Mouse (Mus musculus) kidney, adult 11 months (tissue): ENCODE measurements at regions not wholly inside any gene's neighbourhood (a gene's known extent, or its start where the extent isn't known, plus 50 kb on each side); places are given as distances from the start of the nearest gene placed in this dataset.
"Not testable (repeated sequence)": the region's sequence is repeated elsewhere in the genome, so short reads cannot be mapped to it uniquely, and the experiment has no call there.

ENCODE experiments used
- DNase-seq: peaks from one replicate; pipeline ENCODE4 v3.0.0; 2022

DNA sequence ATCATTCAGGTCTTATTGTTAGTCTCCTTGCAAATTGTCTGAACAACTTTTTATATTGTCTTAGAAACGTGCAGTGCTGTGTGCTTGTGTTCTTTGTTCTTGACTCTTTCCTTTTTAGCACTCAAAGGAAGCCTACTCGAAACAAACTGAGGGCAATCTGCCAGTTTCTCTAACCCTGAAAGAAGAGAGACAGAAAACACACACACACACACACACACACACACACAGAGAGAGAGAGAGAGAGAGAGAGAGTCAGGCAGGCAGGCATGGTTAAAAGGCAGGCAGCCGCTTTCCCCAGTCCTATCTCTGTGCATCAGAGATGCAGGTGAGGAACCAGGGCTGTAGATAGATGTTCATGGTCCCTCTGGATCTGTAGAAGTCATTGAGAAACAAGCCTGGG is 304.0 kb upstream of the 3110018I06Rik start:
- DNase-seq: no peak

DNA sequence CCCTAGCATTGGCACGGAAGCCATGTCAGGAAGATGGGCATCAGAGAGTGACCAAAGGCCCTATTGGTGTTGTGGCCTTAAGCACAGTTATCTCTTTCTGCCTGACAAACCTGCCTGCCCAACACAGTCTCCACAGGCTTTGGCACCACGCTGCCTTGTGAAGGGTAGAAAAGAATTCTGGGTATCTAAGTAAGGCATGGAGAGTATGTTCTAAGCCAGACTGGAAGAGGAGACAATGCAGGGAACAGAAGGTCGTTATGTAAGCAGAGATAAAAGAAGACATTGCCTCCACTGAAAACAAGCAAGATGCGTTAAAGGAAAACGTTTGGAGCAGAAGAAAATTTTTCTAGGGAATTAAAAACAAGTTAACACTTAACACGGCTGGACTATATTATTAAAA is 302.1 kb upstream of the 3110018I06Rik start:
- DNase-seq: no peak

DNA sequence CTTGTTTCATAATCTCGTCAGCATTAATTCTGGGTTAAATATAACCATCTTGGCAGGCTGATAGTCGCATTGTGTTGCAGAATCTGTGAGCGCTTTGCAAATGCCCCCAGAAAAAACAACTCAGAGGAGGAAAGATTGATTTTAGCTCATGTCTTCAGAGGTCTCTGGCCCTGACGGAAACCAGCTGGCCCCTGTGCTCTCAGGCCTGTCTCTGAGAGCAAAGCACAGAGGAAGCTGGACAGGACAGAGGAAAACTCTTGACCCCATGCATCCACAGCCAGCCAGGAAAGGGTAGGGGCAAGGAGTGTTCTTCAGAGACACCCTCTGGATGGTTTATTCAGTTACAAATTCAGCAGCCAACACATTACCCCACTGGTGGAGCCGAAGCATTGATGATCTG is 300.4 kb upstream of the 3110018I06Rik start:
- DNase-seq: no peak

DNA sequence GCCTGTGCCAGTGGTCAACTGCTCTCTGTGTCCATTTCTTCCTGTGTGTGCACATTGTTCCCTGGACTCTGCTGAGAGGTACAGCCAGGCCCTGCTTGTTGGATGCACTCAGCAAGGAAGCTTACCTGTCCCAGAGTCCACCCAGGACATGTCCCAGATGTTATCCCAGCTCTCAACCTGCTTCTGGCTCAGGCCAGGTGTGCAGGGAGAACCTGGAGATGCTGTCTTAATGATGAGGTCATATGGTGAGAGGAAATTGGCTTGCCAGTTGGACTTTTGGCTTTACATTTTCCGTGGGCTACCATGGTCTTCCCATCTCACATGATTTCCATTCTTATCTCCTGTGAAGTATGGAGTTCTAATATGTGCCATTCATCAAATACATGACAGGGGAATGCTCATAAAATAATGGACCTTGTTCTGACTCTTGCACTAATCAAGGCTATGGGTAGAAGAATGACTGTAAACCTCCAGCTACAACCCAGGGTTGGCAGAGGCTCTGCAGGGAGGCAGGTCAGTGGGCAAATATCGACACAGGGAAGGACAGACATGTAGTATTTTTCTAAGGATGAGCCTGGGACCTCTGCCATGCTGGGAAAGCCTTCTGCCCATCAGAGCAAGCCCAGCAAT is 289.9 kb upstream of the 3110018I06Rik start:
- no peak for DNase-seq

DNA sequence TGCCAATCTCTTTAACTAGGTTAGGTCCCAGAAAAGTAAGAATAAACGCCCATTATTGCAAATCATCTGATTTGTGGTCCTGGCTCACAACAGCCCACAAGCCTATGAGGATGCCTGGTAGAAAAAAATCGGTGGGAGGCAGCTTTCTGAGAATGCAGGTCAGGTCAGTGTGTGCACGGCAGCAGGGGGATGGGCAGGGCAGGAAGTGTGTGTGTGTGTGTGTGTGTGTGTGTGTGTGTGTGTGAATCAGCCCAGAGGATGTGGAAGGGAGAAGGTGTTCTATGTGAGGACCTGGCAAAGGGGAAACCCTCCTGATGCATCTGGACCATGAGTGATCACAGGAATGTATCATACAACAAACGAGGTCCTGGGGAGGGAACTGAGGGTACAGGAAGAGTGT is 287.5 kb upstream of the 3110018I06Rik start:
- DNase-seq: no peak

DNA sequence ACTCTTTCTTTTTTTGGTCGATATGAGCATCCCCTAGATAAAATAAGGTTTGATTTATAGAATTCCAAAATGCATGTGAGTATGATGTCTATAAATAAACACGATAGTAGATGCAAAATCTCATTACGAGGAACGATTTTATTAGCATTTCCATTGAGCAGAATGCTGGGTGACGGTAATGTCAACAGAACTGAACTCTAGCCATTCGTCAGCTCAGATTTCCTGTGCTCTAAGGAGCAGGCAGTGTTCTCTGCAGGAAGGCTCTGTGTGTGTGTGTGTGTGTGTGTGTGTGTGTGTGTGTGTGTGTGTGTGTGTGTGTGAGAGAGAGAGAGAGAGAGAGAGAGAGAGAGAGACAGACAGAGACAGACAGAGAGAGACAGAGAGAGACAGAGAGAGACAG is 279.6 kb upstream of the 3110018I06Rik start:
- DNase-seq: not testable (repeated sequence)

DNA sequence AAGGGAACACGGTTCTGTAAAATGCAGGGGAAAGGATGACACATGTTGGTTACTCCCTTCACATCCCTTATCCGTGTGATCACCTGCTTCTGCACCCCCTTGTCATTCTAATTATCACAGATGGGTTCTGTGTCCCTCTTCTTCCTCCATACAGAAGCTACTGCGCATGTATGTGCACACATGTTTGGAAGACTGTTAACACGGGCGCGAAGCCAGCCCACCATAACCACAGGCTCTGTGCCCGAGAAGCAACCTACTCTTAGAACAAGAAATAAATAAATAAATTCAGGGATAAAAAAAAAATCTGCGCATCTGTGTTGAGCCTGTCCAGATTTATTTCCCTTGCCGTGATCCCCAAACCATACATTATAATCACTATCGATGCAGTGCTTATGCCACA is 275.6 kb upstream of the 3110018I06Rik start:
- no peak for DNase-seq

DNA sequence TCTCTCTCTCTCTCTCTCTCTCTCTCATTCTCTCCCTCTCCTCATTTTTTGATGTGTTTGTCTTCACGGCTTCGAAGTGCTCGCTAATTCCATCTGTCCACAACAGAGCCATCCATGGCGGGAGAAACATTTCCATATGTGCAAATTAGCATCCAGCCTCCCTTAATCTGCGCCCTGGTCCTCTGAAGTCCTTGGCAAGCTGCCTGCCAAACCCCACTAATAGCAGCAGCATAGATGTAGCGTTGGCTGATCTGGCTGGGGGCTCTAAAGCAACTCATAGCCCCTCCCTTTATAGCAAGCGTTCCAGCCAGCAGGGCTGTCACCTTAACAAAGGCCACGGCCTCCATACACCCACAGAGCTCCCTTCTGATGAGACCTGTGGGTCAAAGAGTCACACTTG is 272.3 kb upstream of the 3110018I06Rik start:
- no peak for DNase-seq

DNA sequence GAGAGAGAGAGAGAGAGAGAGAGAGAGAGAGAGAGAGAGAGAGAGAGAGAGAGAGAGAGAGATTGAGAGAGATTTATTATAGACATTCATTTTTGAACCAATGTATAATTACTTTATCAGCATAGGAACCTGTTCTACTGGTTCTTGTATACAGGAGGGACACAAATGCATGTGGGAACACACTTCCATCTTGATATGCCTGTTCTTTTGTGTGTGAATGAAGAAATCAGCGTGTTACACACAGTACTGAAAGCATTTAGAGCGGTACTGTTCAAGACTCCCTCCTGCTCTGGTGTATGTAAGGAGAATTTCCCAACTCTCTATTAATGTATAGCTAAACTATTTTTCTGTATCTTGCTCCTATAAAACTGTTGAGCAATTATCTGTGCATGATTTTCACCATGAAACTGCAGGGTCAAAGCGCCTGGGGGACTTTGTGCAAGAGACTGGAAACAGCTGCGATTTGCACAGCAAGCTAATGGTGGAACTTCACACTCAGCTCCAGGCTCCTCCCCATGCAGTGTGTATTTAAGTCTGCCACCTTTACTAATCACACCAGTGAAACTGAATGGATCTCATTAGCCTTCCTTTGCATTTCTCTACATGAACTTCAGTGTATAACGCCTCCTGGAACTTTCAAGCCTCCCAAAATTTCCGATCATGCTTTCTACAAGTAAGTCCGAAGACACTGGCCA is 267.0 kb upstream of the 3110018I06Rik start:
- no peak for DNase-seq

DNA sequence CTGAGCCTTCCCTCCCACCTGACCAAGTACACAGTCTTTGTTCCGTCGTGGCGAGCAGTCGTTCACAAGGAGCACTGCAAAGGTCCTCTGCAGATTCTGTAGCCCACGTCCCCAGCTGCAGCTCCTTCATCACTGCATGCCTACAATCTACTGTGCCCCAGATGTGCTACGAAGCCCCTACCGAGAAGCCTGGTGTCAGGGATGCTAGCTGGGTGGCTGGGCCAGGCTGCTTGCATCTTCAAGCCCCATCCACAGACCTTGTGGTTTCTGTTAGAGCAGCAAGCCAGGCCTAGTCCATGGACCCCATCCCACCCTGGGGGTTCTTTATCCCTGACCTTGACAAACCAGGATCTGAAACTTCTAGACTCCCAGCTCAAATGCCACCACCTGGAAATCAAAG is 266.3 kb upstream of the 3110018I06Rik start:
- no peak for DNase-seq

DNA sequence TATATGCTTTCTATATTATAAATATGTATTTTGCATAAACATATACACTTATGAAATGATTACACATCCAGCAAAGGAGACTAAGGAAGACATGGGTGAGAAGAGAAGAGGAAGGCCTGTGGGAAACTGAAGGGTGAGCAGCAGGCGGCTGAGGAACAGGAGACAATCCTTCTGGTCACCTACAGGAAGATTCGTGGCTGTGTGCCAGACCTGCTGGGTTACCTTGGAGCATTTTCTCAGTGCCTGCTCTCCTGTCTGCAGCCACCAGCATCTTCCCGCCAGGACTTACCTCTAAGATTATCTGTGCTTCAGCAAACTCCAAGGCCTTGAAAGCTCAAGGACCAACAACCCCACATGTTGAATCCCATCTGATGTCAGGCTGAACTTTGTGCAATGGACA is 258.3 kb upstream of the 3110018I06Rik start:
- DNase-seq: no peak

DNA sequence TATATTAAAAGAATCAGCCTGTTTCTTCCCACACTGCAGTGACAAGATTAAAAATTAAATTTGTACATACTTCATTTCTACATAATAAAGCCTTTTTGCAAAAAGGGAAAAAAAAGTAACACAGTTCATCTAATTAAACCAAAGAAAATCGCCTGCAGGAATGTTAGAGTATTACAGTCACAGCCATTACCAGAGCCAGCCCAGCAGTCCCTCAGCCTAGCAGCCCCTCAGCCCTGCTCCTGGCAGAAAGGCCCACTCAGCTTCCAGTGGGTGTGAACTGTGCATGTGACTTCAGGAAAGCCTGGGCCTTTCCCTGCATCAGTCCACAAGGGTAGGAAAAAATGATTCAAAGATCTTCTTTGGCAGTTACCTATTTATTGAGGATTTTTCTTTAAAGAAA is 256.8 kb upstream of the 3110018I06Rik start:
- DNase-seq: no peak

DNA sequence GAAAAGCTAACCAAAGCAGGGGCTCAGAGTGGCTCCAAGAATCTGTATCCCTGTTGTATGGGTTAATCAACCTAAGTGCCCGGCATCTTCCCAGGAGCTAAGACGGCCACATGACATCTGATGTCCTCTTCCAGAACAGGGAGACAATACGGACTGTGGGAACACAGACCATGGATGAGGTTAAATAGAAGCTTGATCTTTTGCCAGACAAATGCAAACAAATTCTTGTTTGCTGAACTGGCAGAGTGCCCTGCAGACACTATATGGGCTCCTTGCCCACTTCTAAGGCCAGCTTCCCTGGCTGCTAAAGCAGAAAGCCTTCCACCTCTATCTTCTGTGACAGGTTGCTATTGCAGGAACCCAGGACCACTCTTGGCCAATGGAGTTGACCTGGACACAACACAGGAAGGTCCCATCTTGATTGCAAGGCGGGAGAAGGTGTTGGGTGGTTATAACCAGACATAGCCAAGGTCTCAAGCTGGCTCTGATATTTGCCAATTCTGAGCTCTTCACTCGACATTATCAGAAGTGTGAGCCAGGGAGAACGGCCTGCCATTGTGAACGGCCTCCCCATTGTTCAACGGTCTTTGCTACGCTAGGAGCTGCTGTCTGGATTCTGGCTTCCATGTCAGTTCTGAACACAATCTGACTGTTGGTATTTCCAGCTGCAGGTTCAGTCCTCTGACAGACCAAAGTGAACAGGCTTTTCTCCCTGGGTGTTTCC is 237.5 kb upstream of the 3110018I06Rik start:
- no peak for DNase-seq

DNA sequence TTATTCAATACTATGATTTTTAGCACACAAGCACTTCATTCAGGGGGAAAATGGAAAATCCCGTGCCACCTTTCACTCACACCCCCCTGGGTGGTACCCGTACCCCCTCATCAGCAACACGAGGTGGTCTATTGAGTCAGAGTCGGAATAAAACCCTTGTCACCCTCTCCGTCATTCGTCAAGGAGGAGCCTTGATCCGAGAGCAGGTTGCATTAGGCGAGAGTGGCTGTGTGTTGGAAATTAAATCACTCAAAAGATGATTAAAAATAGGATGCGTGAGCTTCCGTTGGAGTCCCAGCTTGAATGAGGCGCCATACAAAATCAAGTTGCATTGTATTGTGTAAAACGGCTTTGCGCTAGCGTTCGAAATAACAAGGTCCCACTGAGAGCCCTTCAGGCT is 236.5 kb upstream of the 3110018I06Rik start:
- DNase-seq: no peak

DNA sequence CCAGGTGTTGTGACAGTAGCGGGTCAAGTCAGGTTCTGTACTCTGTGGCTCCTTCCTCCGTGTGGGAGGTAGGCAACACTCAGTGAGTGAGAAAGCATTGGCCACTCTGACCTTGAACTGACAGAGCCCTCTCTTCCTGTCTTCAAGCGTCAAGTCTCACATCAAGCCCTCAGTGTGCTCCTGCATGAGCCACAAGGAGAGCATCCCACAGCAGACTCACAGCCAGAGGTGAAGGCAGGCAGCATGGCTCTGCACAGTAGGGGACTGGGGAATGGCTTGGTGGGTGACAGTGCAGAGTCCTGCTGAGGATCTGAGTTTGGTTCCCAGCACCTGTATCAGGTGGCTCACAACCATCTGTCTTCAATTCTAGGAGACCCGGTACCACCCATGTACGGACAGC is 226.4 kb upstream of the 3110018I06Rik start:
- DNase-seq: no peak

DNA sequence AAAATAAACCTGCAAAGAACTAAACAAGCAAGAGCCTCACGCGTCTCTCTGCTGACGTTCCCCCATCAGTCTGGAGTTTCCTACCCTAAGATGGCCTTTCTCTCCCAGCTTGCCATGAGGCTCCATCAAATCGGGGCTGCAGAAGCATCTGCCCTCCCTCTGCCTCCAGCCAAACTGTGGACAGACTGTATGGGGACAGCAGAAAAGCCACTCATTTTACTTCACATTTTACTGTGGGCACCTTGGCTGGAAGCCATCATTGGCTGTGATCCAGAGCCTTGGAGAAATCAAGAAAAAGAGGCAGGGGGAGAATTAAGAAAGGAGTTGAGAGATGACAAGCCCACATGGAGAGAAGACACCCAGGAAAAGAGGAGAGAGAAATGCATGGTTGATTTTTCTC is 225.9 kb upstream of the 3110018I06Rik start:
- no peak for DNase-seq

DNA sequence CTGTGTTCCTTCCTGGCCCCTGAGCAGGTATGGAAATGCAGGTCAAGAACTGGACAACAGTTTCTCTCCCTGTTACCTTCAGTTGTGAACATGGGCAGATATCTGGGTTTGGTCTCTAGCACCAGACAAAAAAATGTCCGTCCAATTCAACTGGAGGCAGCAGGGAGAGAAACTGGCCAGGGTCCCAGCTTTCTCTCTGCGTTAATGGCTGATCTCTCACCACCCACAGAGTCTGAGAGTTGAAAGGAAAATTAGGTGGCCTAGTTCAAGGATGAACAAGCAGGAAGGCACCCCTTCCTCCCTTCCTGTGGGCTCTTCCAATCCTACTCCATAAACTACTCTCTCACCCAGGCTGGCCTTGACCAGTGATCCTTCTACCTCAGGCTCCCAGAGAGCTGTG is 221.7 kb upstream of the 3110018I06Rik start:
- DNase-seq: no peak

DNA sequence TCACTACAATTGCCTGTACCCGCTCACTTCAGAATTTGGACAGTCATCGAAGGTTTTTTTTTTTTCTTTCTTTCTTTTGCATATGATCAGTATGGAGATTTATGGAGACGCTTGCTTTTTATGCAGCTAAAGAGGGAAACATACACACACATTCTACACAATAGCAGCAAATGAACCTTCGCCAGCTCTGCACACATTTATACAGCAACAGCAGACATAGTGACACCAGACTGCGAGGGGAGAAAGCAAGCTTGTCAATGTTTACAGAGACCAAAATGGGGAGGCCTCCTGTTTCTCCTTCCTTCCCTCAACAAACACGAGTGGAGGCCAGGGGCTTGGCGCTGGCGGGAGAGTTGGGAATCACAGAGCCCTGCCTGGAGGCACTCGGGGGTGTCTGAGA is 202.8 kb upstream of the 3110018I06Rik start:
- DNase-seq: no peak

DNA sequence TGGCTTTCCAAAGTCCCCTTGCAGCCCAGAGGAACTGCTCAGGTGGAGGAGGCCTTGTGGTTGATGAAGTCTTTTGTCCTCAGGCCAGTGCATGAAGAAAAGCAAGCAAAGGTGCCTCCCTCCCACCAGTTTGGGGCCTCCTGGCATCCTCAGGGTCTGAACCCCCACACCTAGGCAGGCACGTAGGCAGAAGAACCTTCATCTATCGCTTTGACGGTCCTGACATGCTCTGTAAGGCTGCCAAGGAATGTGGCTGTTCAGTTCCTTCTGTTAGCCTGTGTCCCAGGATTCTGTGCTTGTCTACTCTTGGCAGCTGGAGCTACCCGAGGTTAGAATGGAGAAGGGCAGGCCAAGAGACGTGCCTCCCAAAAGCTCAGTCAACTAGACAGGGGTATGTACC is 197.1 kb upstream of the 3110018I06Rik start:
- DNase-seq: no peak

DNA sequence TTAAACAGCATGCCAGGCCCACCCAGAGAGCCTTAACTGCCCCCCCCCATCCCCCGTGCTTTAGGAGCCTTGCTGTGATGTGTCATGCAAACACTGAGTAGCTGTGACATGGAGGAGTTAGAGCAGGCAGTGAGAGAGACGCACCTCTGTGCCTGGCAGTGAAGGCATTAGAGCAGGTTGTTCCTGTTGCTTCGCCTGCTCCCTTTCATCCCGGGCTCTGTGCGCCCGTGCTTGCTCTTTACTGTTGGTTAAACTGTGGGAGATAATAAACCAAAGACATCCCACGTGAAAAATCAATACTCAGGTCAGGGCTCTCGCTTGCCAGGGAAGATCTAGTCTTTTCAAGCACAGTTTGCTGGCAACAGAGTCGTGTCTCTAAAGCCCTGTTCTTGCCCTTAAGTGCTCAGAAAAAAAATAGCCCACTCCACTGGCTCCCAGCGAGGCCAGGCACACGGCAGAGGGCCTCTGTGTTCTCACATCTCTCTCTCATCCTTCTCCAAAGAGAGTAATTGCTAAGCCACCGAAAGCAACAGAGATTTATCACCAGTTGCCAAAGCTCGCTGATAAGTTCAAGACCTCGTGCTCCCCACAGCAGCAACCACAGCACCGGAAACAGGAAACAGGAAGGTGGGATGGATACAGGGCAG is 181.2 kb upstream of the 3110018I06Rik start:
- DNase-seq: no peak

DNA sequence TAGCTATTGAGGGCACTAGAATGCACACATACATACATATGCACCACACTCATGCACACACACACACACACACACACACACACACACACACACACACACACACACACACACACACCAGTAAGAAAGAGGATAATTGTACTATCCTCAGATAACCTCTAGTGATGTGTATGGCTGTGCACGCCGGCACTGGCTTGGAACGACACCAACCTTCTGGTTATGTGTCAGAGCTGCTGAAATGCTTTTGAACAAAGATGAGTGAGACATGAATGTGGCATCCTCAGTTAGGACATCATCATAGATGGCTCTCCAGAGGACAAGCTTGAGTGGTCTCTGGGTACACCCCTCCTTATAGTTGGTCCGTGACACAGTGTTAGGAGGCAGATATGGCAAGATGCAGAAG is 173.0 kb upstream of the 3110018I06Rik start:
- no peak for DNase-seq

DNA sequence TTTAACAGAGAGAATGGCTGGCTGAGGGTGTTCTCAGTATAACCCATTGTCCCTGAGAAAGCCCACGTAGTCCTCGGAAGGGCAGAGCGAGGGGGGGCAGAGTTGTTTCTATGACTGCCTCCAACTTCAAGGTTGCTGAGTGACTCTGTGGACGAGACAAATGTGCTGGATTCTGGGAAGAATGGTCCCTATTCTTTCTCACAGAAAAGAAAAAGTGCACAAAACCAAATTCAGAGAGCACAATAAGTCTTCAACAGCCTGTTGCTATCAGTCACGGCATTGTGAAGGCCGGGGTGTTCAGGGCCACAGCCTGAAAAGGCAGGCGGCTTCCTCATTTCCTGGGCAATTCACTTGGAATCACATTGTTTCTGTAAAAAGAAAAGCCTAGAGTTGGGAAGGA is 165.6 kb upstream of the 3110018I06Rik start:
- DNase-seq: no peak

DNA sequence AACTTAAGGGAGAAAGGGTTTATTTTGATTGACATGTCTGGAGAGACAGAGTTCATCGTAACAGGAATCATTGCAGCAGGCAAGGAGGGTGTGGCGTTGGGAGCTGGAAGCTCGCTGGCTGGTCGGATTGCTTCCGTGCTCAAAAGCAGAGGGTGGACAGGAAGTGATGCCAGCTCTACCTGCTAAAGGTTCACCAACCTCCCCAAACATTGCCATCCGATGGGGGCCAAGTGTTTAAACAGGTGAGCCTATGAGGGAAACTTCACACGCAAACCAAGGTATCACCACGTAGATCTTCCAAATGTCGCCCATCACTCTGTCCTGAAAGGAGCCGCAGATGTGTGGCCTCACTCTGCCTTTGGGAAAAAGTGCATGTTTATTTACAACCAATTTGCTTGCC is 162.3 kb upstream of the 3110018I06Rik start:
- no peak for DNase-seq
